Mouse (Mus musculus) cortical plate, adult 2 months (tissue): Measurements from ENCODE around the gene Hsd17b3.

ENCODE experiments used
- CTCF ChIP-seq: fragments of 200-500 bp; IDR thresholded peaks from 2 replicates; pipeline ENCODE4 v1.5.1; 2011; ENCODE audit warnings: mild to moderate bottlenecking, control low read depth, low read length; ENCODE audit not compliant: insufficient read depth; ENCODE audit errors: extremely low read depth
- POLR2A ChIP-seq: fragments of 200-500 bp; IDR thresholded peaks from 2 replicates; pipeline ENCODE4 v1.6.1; 2011; ENCODE audit warnings: mild to moderate bottlenecking, low read length, control low read depth; ENCODE audit not compliant: insufficient read depth; ENCODE audit errors: extremely low read depth

- TF ChIP-seq CTCF (no peak), POLR2A (no peak)
Measured at GRCm38 (mm10) chr13:64066653-64067052, 22.4 kb downstream of the Hsd17b3 start.
